Mouse (Mus musculus) liver, embryonic 14.5 days (tissue): ENCODE results near the gene Kif26b. TPM values are rescaled to one million over a fixed set of nuclear protein-coding genes. Genes with fewer than 3 reads are reported as not detected.
A peak's percentile ranks its signal among the peaks of the same experiment; 100 is the strongest.

Experiments used
- ATAC-seq: fragments of 200-750 bp; cut with Nextera tagmentation; 2 replicates; pipeline ENCODE4 v1.8.0; 2017; ENCODE audit warnings: moderate number of reproducible peaks, mild to moderate bottlenecking, moderate library complexity; ENCODE audit not compliant: insufficient read depth
- DNase-seq, 3 experiments: peaks; one replicate each; pipeline ENCODE4 v3.0.0-alpha.2; 2012 to 2013; ENCODE audit warnings: low read depth in 3 of 3, low spot score in 3 of 3
- H3K27ac ChIP-seq: fragments of 300-500 bp; sonication (generic); 2 replicates; pipeline ENCODE4 v1.5.1; 2014; ENCODE audit warnings: moderate library complexity, mild to moderate bottlenecking, control low read depth, inconsistent platforms
- H3K27me3 ChIP-seq: fragments of 300-500 bp; sonication (generic); 2 replicates; pipeline ENCODE4 v1.6.1; 2014; ENCODE audit warnings: mild to moderate bottlenecking, low read length, moderate library complexity; ENCODE audit not compliant: control insufficient read depth, insufficient read depth
- H3K36me3 ChIP-seq: fragments of 300-500 bp; sonication (generic); replicated peaks from 2 replicates; pipeline ENCODE4 v1.6.1; 2014; ENCODE audit warnings: low read depth; ENCODE audit not compliant: control insufficient read depth, insufficient read depth
- H3K4me1 ChIP-seq, 2 experiments: fragments of 200-500 bp in 1 of 2; fragments of 300-500 bp in 1 of 2; sonication (generic) in 1 of 2; replicated peaks; 2 replicates each; pipeline ENCODE4 v1.6.1; 2012 to 2014; ENCODE audit warnings: antibody characterized with exemption in 1 of 2, inconsistent platforms in 1 of 2, low read length in 1 of 2; ENCODE audit not compliant: control insufficient read depth in 2 of 2, insufficient read depth in 2 of 2
- H3K4me2 ChIP-seq: fragments of 300-500 bp; sonication (generic); 2 replicates; pipeline ENCODE4 v1.6.1; 2014; ENCODE audit warnings: low read depth, mild to moderate bottlenecking, control low read depth, moderate library complexity
- H3K4me3 ChIP-seq, 2 experiments: fragments of 200-500 bp in 1 of 2; fragments of 300-500 bp in 1 of 2; sonication (generic) in 1 of 2; 2 replicates each; pipeline ENCODE4 v1.5.1; 2012 to 2014; ENCODE audit warnings: low read depth in 2 of 2, low read length in 2 of 2, mild to moderate bottlenecking in 2 of 2, control low read depth in 1 of 2, inconsistent platforms in 1 of 2, moderate library complexity in 1 of 2; ENCODE audit not compliant: insufficient read depth in 1 of 2
- H3K9ac ChIP-seq: fragments of 300-500 bp; sonication (generic); replicated peaks from 2 replicates; pipeline ENCODE4 v1.6.1; 2014; ENCODE audit warnings: mild to moderate bottlenecking, control low read depth, moderate library complexity
- H3K9me3 ChIP-seq: fragments of 300-500 bp; sonication (generic); 2 replicates; pipeline ENCODE4 v1.6.1; 2016; ENCODE audit warnings: low read length, mixed read lengths; ENCODE audit not compliant: control insufficient read depth
- CTCF ChIP-seq: IDR thresholded peaks from 2 replicates; pipeline ENCODE4 v1.5.1; 2016; ENCODE audit warnings: antibody characterized with exemption, low read depth, control low read depth
- EP300 ChIP-seq: IDR thresholded peaks from 2 replicates; pipeline ENCODE4 v1.6.1; 2016; ENCODE audit warnings: antibody characterized with exemption, low read depth
- WGBS: fragments of 180-500 bp; shearing (Covaris S2); extraction: QIAGEN DNeasy Blood & Tissue Kit; methylation state at CpG from one replicate; pipeline ENCODE4 v1.1.7; 2014; ENCODE audit not compliant: insufficient replicate concordance; 5-methylcytosine and 5-hydroxymethylcytosine counted together
- polyA plus RNA-seq, 2 experiments: library from polyadenylated mRNA; depleted of rRNA in 1 of 2; stranded (reverse) in 1 of 2; unstranded in 1 of 2; fragments of >200 nt; fragmentation: Nextera tagmentation in 1 of 2; extraction: Ambion mirVana in 1 of 2; gene quantifications; 2 replicates each; pipeline versions ENCODE4 v1.2.1 to v1.2.3; 2012 to 2014

Gene Kif26b
- polyA plus RNA-seq, 2 experiments: 0.01 to 0.07 TPM

DNA sequence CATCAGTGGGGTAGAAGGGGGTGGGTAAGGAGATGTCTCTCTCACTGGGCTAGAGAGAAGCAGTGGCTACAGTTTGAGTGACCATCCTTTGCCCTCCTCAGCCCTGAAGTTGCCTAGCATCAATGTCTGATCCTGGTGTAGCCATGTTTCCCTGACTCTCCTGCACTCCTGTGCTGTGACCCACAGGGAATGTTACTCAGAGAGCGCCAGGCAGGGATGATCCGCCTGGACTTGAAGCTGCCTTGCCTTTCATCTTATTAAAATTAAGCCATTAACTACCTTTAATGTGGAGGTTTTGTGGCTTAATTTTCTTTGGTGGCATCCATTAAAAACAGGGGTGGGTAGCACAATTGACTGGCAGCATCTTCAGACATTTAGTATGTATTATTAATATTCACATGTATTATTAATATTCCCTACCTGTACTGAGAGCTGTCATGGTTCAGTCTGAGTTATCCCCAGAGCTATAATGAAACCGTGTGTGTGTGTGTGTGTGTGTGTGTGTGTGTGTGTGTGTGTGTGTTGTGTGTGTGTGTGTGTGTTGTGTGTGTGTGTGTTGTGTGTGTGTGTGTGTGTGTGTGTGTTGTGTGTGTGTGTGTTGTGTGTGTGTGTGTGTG, 233.3 kb downstream of the Kif26b start:
- no peak overlapping the region for H3K27ac ChIP-seq
- H3K4me2 ChIP-seq: no peak overlapping the region
- H3K9ac ChIP-seq: no peak overlapping the region
- H3K36me3 ChIP-seq: no peaks in the 10 kb centered on the region
- no peak for ATAC-seq
- no peaks in the 10 kb centered on the region for H3K27me3 ChIP-seq
- peaks cover 0 to 2% of the 10 kb centered on the region in 2 experiments; a peak in 1 of 4 replicates for H3K4me1 ChIP-seq
- H3K4me3 ChIP-seq: no peak overlapping the region
- H3K9me3 ChIP-seq: no peaks in the 10 kb centered on the region
- no peak for TF ChIP-seq EP300
- no peak for TF ChIP-seq CTCF
- no peak for DNase-seq
- 71% methylated on average over 3 of the region's 3 CpGs for WGBS

- Histone ChIP-seq H3K9ac (no peak overlapping the region), H3K4me2 (no peak overlapping the region), H3K4me3 (no peak overlapping the region), H3K4me1 (peaks cover 0 to 13% of the 10 kb centered on the region in 2 experiments; a peak in 2 of 4 replicates), H3K36me3 (no peaks in the 10 kb centered on the region), H3K27me3 (no peaks in the 10 kb centered on the region), H3K9me3 (no peaks in the 10 kb centered on the region), H3K27ac (no peak overlapping the region)
- DNase-seq: no peak
- WGBS: 57% methylated on average over 4 of the region's 4 CpGs
- ATAC-seq: no peak
- TF ChIP-seq EP300: no peak
- no peak for TF ChIP-seq CTCF
These were observed 236.0 kb downstream of the Kif26b start for GRCm38 (mm10) chr1:178764914-178765313.

DNA sequence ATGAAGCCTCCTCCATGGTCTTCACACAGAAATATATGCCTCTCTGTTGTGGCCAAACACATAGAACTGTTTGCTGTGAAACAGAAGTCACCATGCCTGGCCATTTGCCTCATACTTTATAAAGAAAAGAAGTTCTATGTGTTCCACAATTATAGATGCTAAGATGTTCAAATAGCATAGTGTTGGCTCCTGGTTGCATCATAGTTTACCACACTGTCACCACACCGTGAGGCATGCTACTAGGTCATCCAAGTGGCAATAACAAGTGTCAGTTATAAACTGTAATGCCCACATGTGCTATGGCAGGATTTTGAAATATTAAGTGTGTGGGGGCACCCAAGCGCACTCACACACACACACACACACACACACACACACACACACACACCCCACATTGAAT, 236.7 kb downstream of the Kif26b start:
- Histone ChIP-seq H3K36me3 (no peaks in the 10 kb centered on the region), H3K4me2 (no peak overlapping the region), H3K4me1 (peaks cover 0 to 17% of the 10 kb centered on the region in 2 experiments; a peak in 2 of 4 replicates), H3K9me3 (no peaks in the 10 kb centered on the region), H3K27ac (no peak overlapping the region), H3K27me3 (no peaks in the 10 kb centered on the region), H3K9ac (no peak overlapping the region), H3K4me3 (no peak overlapping the region)
- 47% methylated on average over 2 of the region's 2 CpGs for WGBS
- DNase-seq (no peak), ATAC-seq (no peak)
- TF ChIP-seq EP300 (no peak), CTCF (no peak)

DNA sequence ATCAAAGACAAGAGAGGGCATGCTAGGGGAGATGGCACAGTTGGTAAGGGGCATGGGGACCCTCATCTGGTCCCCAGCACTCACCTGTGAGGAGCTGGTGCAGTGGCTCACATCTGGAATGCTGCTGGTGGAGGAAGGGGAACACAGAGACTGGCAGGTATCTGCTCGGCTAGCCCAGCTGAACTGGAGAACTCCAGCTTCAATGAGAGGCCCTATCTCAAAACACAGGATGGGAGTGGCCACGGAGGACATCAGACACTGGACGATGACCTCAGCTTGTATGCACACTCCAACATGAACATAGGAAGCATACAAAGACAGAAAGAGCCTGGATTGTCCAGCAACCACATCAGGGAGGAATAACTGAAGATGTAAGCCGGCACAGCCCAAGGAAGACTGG, 240.1 kb downstream of the Kif26b start:
- DNase-seq: peak in 1 of 3 experiments; percentile 9
- WGBS: 42% methylated on average over 4 of the region's 4 CpGs

GRCm38 (mm10) chr1:178769988-178770387, 241.1 kb downstream of the Kif26b start:
- no peaks in the 10 kb centered on the region for H3K27me3 ChIP-seq
- no peak overlapping the region for H3K4me2 ChIP-seq
- 19% methylated on average over 6 of the region's 6 CpGs for WGBS
- H3K4me1 ChIP-seq: peaks cover 0 to 17% of the 10 kb centered on the region in 2 experiments; a peak in 2 of 4 replicates
- no peak for DNase-seq
- TF ChIP-seq CTCF: no peak
- TF ChIP-seq EP300: no peak
- no peak overlapping the region for H3K27ac ChIP-seq
- no peak overlapping the region for H3K4me3 ChIP-seq
- H3K9me3 ChIP-seq: no peaks in the 10 kb centered on the region
- ATAC-seq: no peak
- no peak overlapping the region for H3K9ac ChIP-seq
- no peaks in the 10 kb centered on the region for H3K36me3 ChIP-seq

More for the DNA sequence above, 240.1 kb downstream of the Kif26b start:
- H3K4me3 ChIP-seq: no peak overlapping the region
- 0 out of 2 replicates have a peak, but pooled peaks have one; percentile 47 for ATAC-seq
- no peaks in the 10 kb centered on the region for H3K27me3 ChIP-seq
- H3K4me1 ChIP-seq: peaks cover 0 to 17% of the 10 kb centered on the region in 2 experiments; a peak in 2 of 4 replicates
- H3K4me2 ChIP-seq: no peak overlapping the region
- H3K9ac ChIP-seq: no peak overlapping the region
- H3K36me3 ChIP-seq: no peaks in the 10 kb centered on the region
- TF ChIP-seq EP300 (no peak), CTCF (no peak)
- no peaks in the 10 kb centered on the region for H3K9me3 ChIP-seq
- H3K27ac ChIP-seq: no peak overlapping the region
